Mouse (Mus musculus) cerebellum, adult 2 months (tissue): ENCODE measurements at regions not wholly inside any gene's neighbourhood (a gene's known extent, or its start where the extent isn't known, plus 50 kb on each side); places are given as distances from the start of the nearest gene placed in this dataset.

Experiments used
- DNase-seq, 2 experiments: peaks; one replicate each; pipeline ENCODE4 v3.0.0; 2021
- H3K27ac ChIP-seq: fragments of 200-500 bp; 2 replicates; pipeline ENCODE4 v1.5.1; 2012; ENCODE audit warnings: low read length, control low read depth, inconsistent platforms; ENCODE audit not compliant: insufficient read depth
- H3K27me3 ChIP-seq: fragments of 200-500 bp; 2 replicates; pipeline ENCODE4 v1.6.1; 2012; ENCODE audit warnings: inconsistent platforms, mild to moderate bottlenecking, low read length, moderate library complexity; ENCODE audit not compliant: control insufficient read depth, insufficient read depth
- H3K4me1 ChIP-seq: fragments of 200-500 bp; 2 replicates; pipeline ENCODE4 v1.6.1; 2011; ENCODE audit warnings: low read length; ENCODE audit not compliant: control insufficient read depth, insufficient read depth
- H3K4me3 ChIP-seq: fragments of 200-500 bp; replicated peaks from 2 replicates; pipeline ENCODE3; 2011; ENCODE audit warnings: mild to moderate bottlenecking, low read depth, low read length, control low read depth; ENCODE audit not compliant: insufficient read depth
- CTCF ChIP-seq: fragments of 200-500 bp; IDR thresholded peaks from 2 replicates; pipeline ENCODE4 v1.5.1; 2011; ENCODE audit warnings: low read depth, mild to moderate bottlenecking, control low read depth, low read length, moderate library complexity, borderline replicate concordance; ENCODE audit not compliant: insufficient read depth
- POLR2A ChIP-seq: fragments of 200-500 bp; IDR thresholded peaks from 2 replicates; pipeline ENCODE4 v1.6.1; 2011; ENCODE audit warnings: low read length, control low read depth, borderline replicate concordance; ENCODE audit not compliant: insufficient read depth
- WGBS: fragments of 180-500 bp; shearing (Covaris S2); methylation state at CpG from one replicate; pipeline ENCODE4 v1.1.7; 2018; 5-methylcytosine and 5-hydroxymethylcytosine counted together

DNA sequence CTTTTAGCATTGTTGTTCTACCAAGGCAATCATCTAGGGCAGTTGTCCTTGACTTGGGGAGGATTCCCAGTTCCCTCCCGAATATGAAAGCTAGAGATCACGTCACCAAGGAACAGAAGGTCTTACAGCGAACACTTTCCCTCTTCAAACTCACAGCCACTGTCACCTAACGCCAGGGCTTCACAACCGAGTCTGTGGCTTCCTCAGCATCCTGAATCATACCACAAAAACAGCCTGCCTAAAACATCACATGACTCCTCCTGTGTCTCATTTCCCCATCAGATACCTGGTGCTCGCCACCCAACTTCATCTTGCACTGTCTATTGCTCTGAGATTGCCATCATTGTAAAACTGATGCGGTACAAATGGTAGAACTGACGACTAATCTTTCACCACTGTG, 186.5 kb downstream of the Kdr start:
- WGBS: 91% methylated on average over 8 of the region's 8 CpGs
- Histone ChIP-seq H3K4me3 (no peak overlapping the region), H3K27me3 (no peaks in the 10 kb centered on the region), H3K27ac (no peak overlapping the region), H3K4me1 (no peaks in the 10 kb centered on the region)
- TF ChIP-seq POLR2A (no peak), CTCF (no peak)
- DNase-seq: no peak

DNA sequence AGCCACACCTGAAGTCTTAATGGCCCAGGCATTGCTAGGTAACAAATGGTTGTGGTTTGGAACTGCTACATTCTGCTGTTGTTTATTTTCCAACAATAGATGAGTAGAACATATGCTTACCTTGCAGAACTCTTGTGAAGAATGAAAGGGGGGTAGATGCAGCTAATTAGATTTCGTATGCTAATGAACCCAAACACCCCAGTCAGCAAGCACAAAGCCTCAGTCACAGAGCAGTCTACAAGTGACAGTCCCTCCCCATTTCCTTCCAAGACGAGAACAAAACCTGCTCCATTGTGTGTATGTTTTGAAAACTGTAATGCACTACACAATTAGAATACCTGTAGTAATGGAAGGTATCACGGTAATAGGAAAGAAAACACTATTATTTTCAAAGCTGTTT, 190.2 kb downstream of the Kdr start:
- WGBS: 67% methylated on average over 3 of the region's 3 CpGs

DNA sequence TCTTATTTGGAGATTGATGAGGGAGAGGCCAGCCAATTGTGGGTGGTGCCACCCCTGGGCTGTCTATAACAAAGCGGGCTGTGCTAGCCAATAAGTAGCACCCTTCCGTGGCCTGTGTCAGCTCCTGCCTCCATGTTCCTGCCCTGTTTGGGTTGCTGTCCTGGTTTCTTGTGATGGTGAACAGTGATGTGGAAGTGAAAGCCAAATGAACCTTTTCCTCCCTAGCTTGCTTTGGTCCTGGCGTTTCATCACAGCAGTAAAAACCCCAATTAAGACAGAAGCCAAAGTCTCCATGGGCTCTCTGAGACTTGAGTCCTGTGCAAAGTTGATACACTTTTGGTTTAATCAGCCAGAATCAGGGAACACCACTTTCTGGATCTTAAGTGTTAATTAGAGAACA, 192.1 kb downstream of the Kdr start:
- DNase-seq: no peak
- no peaks in the 10 kb centered on the region for H3K4me1 ChIP-seq
- no peak overlapping the region for H3K4me3 ChIP-seq
- H3K27me3 ChIP-seq: no peaks in the 10 kb centered on the region
- TF ChIP-seq POLR2A: no peak
- no peak for TF ChIP-seq CTCF
- no peak overlapping the region for H3K27ac ChIP-seq
- WGBS: 87% methylated on average over 3 of the region's 3 CpGs

More for the DNA sequence above, 190.2 kb downstream of the Kdr start:
- no peak for DNase-seq
- TF ChIP-seq CTCF: no peak
- no peak for TF ChIP-seq POLR2A
- H3K4me3 ChIP-seq: no peak overlapping the region
- no peaks in the 10 kb centered on the region for H3K4me1 ChIP-seq
- H3K27ac ChIP-seq: no peak overlapping the region
- no peaks in the 10 kb centered on the region for H3K27me3 ChIP-seq

DNA sequence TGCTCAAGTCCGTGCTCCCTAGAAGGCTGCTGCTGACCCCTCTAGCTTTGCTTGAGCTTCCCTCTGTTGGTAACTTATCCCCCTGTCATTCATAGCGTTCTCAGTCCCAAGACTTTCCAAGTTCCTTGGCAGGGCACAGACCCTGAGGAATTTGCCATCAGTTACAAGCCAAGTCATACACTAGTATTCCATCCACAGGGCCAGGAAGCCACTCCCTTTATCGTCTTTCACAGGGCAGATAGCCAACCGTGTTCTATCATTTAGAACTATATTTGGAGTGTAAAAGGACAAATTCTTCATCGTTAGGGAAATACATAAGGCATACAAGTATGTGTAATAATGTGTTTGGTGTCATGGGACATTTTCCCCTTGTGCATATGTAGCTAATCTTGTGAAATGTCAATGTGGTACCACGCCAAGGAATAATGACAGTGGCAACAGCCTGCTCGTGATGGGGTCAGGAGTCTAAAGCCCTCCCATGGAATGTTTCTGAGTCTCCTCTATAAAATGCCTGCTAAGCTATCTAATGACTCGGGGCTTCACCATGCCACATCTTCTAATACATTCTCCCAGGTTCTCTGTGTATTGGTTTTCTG, 193.2 kb downstream of the Kdr start:
- H3K27me3 ChIP-seq: no peaks in the 10 kb centered on the region
- WGBS: 44% methylated on average over 8 of the region's 8 CpGs
- no peak overlapping the region for H3K4me3 ChIP-seq
- no peaks in the 10 kb centered on the region for H3K4me1 ChIP-seq
- no peak for DNase-seq
- TF ChIP-seq POLR2A (no peak), CTCF (no peak)
- no peak overlapping the region for H3K27ac ChIP-seq

DNA sequence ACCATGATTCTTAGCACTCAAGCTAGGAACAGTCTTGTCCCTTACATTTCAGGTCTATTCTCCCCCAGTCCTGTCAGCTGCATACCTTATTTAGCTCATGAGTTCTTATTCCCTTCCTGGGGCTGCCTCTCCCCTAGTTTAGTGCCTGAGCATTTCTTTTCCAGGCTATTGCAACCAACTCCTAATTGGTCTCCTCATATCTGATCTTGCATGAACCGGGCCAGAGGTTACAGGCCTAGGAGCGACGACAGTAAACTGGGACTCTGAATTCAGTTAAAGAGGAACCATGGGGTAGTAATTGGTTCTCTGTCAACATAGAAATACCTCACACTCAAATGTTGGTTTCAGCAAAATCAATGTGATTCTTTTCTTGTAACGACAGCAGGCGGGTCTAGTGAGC, 195.9 kb downstream of the Kit start:
- H3K27me3 ChIP-seq: no peaks in the 10 kb centered on the region
- no peak for TF ChIP-seq CTCF
- no peak for TF ChIP-seq POLR2A
- no peak overlapping the region for H3K27ac ChIP-seq
- 94% methylated on average over 5 of the region's 5 CpGs for WGBS
- no peak for DNase-seq
- no peaks in the 10 kb centered on the region for H3K4me1 ChIP-seq
- H3K4me3 ChIP-seq: no peak overlapping the region

DNA sequence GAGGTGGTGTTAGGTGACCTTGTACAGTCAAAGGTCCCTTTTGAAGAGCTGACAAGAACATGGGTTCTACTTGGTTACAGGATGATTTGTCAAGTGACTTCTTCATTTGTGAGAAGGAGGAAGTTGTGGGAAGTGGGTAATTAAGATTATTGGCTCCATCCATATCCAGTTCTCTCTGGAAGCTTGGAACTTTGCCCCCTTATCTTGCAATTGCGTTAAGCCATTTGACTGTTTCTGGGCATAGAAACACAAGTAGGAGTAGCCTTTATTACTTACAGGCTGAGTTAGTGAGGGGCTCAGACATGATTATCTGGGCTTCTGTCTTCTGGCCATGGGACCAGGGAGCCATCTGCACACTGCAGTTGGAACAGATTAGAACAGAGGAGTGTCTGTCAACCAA, 192.5 kb downstream of the Kit start:
- 8% methylated on average over 1 of the region's 1 CpGs for WGBS
- no peak overlapping the region for H3K27ac ChIP-seq

DNA sequence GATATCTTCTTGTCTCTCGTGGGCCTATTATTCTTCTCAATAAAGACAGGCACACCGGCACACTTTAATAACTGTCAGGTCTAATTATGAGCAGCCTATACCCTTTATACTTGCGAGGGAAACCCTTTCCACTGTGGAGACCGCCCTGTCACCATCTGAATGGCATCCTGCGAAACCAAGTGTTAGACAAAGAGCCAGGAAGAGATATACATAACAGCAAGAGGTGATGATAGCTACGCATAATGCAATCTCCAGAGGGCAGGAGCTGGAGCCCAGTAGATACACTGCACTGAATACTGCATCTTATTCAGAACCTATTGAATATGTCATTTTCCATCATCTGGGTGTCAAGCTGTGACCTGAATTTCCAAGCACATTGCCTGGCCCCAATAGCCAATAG, 187.7 kb downstream of the Kit start:
- DNase-seq: no peak
- Histone ChIP-seq H3K27ac (no peak overlapping the region), H3K27me3 (no peaks in the 10 kb centered on the region), H3K4me3 (no peak overlapping the region), H3K4me1 (no peaks in the 10 kb centered on the region)
- WGBS: 64% methylated on average over 6 of the region's 6 CpGs
- no peak for TF ChIP-seq CTCF
- no peak for TF ChIP-seq POLR2A

More for the DNA sequence above, 192.5 kb downstream of the Kit start:
- no peaks in the 10 kb centered on the region for H3K4me1 ChIP-seq
- TF ChIP-seq POLR2A (no peak), CTCF (no peak)
- H3K27me3 ChIP-seq: no peaks in the 10 kb centered on the region
- DNase-seq: no peak
- no peak overlapping the region for H3K4me3 ChIP-seq

DNA sequence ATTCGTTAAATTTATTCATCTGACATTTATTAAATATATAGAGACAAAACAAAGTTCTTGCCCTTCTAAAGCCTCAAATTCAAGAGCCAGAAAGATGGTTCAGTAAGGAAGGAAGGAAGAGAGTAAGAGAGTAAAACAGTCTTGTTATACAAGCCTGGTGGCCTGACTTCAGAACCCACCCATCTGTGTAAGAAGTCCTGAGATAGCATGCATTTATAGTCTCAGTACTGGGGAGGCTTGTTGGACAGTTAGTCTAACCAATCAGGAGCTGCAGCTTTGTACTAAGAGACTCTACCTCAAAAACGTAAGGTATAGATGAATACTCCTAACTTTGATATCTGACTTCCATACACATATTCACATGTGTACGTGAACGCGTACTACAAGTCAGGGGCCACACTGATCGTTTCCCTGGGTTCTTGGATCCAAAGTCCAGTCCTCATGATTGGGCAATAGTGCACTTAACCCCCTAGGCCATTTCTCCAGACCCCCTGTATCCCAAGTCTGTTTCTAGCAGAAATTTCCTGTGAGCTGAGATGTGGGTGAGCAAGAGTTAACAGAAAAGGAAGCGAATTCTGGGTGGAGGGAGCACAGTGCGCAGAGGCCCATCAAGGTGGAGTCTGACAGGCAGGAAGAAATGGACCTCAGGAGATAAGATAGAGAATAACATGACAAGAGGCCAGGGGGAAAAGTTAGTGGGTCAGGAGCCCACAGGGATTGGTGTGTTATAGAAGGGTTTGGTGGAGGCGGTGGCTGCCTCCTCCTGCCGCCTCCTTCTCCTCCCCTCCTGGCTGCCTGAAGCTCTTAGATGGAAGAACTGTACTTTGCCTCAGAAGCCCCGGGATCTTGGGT, 187.0 kb downstream of the Kit start:
- no peak for DNase-seq
- Histone ChIP-seq H3K27me3 (no peaks in the 10 kb centered on the region), H3K4me3 (no peak overlapping the region), H3K27ac (no peak overlapping the region), H3K4me1 (no peaks in the 10 kb centered on the region)
- TF ChIP-seq POLR2A (no peak), CTCF (no peak)
- 87% methylated on average over 11 of the region's 11 CpGs for WGBS
